Mouse (Mus musculus) heart, embryonic 11.5 days (tissue): ENCODE results near the gene Armh4. TPM values are rescaled to one million over a fixed set of nuclear protein-coding genes. Genes with fewer than 3 reads are reported as not detected.
"Not testable (repeated sequence)": the region's sequence is repeated elsewhere in the genome, so short reads cannot be mapped to it uniquely, and the experiment has no call there.

Experiments used
- ATAC-seq: fragments of 200-750 bp; cut with Nextera tagmentation; replicated peaks from 2 replicates; pipeline ENCODE4 v1.8.0; 2017; ENCODE audit warnings: moderate library complexity; ENCODE audit not compliant: insufficient number of reproducible peaks, low FRiP score, low TSS enrichment
- H3K27ac ChIP-seq: fragments of 300-500 bp; sonication (generic); 2 replicates; pipeline ENCODE4 v1.5.1; 2014; ENCODE audit warnings: mild to moderate bottlenecking, low read depth, low read length
- H3K27me3 ChIP-seq: fragments of 300-500 bp; sonication (generic); 2 replicates; pipeline ENCODE4 v1.6.1; 2014; ENCODE audit warnings: mild to moderate bottlenecking, low read length, mixed read lengths; ENCODE audit not compliant: control insufficient read depth, insufficient read depth
- H3K36me3 ChIP-seq: fragments of 300-500 bp; sonication (generic); 2 replicates; pipeline ENCODE4 v1.6.1; 2014; ENCODE audit warnings: mild to moderate bottlenecking, low read length, moderate library complexity, mixed read lengths; ENCODE audit not compliant: control insufficient read depth, insufficient read depth
- H3K4me1 ChIP-seq: fragments of 300-500 bp; sonication (generic); 2 replicates; pipeline ENCODE4 v1.6.1; 2014; ENCODE audit warnings: low read length; ENCODE audit not compliant: control insufficient read depth, insufficient read depth
- H3K4me2 ChIP-seq: fragments of 300-500 bp; sonication (generic); 2 replicates; pipeline ENCODE4 v1.6.1; 2014; ENCODE audit warnings: mild to moderate bottlenecking, moderate library complexity
- H3K4me3 ChIP-seq: fragments of 300-500 bp; sonication (generic); 2 replicates; pipeline ENCODE4 v1.5.1; 2014; ENCODE audit warnings: low read depth, low read length
- H3K9ac ChIP-seq: fragments of 300-500 bp; sonication (generic); 2 replicates; pipeline ENCODE4 v1.6.1; 2014; ENCODE audit warnings: mild to moderate bottlenecking, low read depth, low read length, moderate library complexity
- H3K9me3 ChIP-seq: fragments of 300-500 bp; sonication (generic); replicated peaks from 2 replicates; pipeline ENCODE4 v1.6.1; 2016; ENCODE audit warnings: low read length; ENCODE audit not compliant: control insufficient read depth
- WGBS: fragments of 180-500 bp; shearing (Covaris S2); extraction: QIAGEN DNeasy Blood & Tissue Kit; methylation state at CpG from one replicate; pipeline ENCODE4 v1.1.7; 2014; ENCODE audit not compliant: insufficient replicate concordance; 5-methylcytosine and 5-hydroxymethylcytosine counted together
- polyA plus RNA-seq: library from polyadenylated mRNA; unstranded; fragments of >200 nt; fragmentation: Nextera tagmentation; extraction: Ambion mirVana; gene quantifications from 2 replicates; pipeline ENCODE4 v1.2.1, GENCODE M21; 2014

Gene Armh4
- polyA plus RNA-seq = 96.7 and 120 TPM in 2 replicates

DNA sequence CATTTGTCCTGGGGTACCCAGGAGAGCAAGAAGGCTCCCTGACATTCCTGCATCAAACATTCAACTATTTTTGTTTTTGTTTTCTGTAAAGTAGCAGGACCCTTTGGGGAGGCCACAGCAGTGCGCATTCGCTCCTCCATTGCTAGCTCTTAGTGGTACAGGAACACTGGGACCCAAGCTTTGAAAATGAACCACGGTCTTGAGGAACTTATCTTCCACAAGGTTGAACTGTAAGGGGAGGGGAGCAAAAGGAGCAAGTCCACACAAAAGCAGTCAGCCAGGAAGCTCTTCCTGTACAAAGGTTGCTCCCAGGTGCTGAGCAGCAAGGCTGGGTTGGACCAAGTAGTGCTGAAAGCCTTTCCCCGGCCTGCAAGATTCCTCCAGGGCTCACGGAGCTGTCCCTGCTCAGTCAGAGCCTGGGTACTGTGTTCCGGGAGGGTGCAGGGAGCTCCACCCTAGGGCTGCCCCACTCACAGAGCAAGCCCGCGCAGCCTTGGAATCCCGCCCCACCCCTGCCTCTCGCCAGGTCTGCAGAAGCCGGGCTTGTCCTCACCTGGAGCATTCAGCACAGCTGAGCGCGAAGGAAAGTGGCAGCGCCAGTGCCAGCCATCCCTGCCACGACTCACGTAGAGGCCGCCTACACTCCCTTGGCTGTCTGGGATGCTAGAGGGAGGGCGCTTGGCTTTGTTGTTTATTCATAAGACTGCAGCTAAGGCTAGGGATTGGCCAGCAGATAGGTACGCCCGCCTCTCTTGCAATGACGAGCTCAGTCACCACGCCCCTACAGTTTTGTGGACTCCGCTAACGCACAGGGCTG lies at the start of gene Armh4:
Armh4 (minus strand) TSS at position 669 of the 817 bp plus-strand sequence.
- Histone ChIP-seq H3K36me3 (no peaks in the 10 kb centered on the region), H3K27ac (peak within 1 kb of the TSS; percentile 66), H3K9me3 (no peaks in the 10 kb centered on the region), H3K4me1 (0 out of 2 replicates have a peak, but pooled peaks cover 2% of the 10 kb centered on the region), H3K27me3 (no peaks in the 10 kb centered on the region), H3K4me3 (peak within 1 kb of the TSS; percentile 53), H3K9ac (peak within 1 kb of the TSS; percentile 53), H3K4me2 (peak within 1 kb of the TSS; percentile 62)
- ATAC-seq = peak; percentile 93
- WGBS = 2% methylated on average over 24 of the region's 24 CpGs

DNA sequence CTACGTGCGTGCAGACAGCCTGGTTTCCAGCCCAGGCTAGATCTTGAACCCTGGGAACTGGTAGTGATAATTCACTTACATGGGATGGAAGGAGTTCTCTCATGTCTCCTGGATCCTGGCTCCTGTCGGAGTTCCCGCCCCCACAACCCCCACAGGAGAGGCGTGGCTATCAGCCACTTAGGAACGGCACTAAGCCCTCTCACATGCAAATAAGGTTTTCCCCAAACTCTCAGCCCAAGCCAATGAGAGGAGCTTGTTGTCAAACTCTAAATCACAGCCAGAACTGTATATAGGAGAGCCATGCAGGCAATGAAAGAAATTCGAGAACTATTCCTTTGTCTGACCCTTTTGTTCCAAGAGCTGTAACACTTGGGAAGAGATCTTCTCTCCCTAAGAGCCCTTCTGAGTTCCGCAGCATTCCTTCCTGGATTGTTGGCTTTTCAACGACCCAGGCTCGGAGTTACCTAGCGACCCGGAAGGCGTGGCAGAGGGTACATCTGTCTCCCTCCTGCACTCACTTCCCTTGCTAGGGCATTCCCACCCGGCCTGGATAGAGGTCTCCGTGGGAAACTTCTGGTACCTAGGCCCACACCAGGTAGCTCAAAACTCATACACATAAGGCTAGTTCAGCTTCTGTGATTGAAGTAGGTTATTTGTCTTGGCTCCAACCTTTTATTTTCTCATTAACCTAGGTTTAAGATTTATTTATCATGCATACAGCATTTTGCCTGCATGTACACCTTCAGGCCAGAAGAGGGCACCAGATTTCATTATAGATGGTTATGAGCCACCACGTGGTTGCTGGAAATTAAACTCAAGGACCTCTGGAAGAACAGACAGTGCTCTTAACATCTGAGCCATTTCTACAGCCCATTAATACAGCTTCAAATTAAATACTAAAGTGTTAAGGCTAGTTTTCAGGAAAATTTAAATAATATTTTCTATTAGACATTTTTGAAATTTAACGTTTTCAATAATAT lies 46.3 kb upstream of the Armh4 start:
- H3K4me3 ChIP-seq = peak overlapping the region; percentile 36
- no peaks in the 10 kb centered on the region for H3K27me3 ChIP-seq
- no peaks in the 10 kb centered on the region for H3K4me1 ChIP-seq
- no peak; the same call in 1 of the 2 replicates for ATAC-seq
- no peak overlapping the region for H3K27ac ChIP-seq
- peak overlapping the region; percentile 54; the same call in 1 of the 2 replicates for H3K9ac ChIP-seq
- no peaks in the 10 kb centered on the region for H3K9me3 ChIP-seq
- peak overlapping the region; percentile 64 for H3K4me2 ChIP-seq
- no peaks in the 10 kb centered on the region for H3K36me3 ChIP-seq
- 11% methylated on average over 17 of the region's 17 CpGs for WGBS

DNA sequence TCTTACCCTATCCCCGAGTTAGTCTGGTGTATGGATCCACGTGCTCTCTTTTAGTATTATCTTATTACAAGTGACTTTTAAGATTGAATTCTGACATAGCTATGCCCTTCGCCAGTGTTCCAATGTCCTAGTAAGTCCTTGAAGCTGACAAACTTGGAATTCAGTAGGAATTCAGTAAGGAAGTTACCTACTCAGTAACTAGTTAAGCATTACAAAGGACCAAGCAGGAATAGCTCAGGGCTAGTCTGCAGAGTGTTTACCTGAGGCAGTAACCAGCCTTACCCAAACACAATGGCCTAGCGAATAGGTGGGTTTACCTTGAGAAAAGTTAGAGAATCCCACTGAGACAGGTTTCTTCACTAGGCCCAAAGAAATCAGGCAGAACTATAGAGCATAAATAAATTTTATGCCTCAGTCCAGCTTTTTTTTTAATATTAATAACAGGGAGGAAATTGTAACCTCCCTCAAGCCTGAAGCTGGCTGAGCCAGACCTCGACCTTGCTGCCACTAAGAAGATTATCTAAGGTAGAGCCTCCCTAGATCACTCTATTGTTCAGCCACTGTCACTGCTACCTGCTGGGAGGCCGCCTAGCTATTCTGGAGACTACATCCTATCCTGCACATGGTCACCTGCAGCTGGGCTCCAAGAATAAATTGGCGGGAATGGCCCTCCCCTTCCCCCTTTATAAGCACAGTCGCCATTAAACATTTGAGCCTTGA lies 36.7 kb upstream of the Armh4 start:
- H3K27ac ChIP-seq, H3K4me2 ChIP-seq: not testable (repeated sequence)
- WGBS = 71% methylated on average over 8 of the region's 8 CpGs

DNA sequence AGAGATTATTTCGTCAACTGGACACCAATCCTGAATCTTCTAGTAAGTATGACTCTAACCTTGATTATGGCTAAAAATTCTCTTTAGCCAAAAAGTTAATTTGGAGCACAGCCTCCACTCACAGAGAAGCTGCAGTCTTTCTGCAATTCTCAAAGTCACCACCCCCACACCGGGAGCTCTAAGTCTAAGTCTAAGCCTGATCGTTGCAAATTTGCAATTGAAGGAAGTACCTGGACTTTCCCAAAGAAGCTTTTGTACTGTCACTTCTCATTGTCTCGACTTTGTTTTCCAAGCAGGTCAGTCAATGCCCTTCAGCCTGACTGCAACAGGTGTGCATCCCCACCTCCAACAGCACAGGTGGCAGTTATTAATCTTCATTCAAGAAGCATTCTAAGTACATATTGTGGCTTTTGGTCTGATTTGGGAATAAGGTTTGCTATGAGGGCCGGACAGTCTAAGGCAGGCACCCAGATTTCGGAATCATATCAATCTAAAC lies 35.6 kb upstream of the Armh4 start:
- H3K9ac ChIP-seq, H3K4me1 ChIP-seq, ATAC-seq, H3K4me2 ChIP-seq, H3K4me3 ChIP-seq, H3K9me3 ChIP-seq, H3K27ac ChIP-seq, H3K27me3 ChIP-seq, H3K36me3 ChIP-seq: not testable (repeated sequence)
- 81% methylated on average over 6 of the region's 6 CpGs for WGBS

More for the DNA sequence above, 36.7 kb upstream of the Armh4 start:
- H3K9ac ChIP-seq, H3K4me1 ChIP-seq, H3K4me3 ChIP-seq, ATAC-seq, H3K27me3 ChIP-seq, H3K9me3 ChIP-seq, H3K36me3 ChIP-seq: not testable (repeated sequence)

DNA sequence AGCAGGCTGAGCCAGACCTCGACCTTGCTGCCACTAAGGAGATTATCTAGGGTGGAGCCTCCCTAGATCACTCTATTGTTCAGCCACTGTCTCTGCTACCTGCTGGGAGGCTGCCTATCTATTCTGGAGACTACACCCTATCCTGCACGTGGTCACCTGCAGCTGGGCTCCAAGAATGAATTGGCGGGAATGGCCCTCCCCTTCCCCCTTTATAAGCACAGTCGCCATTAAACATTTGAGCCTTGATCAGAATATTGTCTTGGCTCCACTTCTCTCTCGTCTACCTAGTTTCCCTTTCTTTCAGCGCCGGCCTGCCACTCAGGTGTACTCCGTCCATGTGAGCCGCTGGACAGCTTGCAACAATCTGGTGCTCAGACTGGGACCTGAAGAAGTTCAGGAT lies 29.8 kb upstream of the Armh4 start:
- not testable (repeated sequence) for H3K27ac ChIP-seq, H3K4me2 ChIP-seq, H3K27me3 ChIP-seq, H3K9me3 ChIP-seq, ATAC-seq, H3K4me1 ChIP-seq, H3K4me3 ChIP-seq, H3K9ac ChIP-seq, H3K36me3 ChIP-seq
- WGBS = 79% methylated on average over 9 of the region's 9 CpGs

DNA sequence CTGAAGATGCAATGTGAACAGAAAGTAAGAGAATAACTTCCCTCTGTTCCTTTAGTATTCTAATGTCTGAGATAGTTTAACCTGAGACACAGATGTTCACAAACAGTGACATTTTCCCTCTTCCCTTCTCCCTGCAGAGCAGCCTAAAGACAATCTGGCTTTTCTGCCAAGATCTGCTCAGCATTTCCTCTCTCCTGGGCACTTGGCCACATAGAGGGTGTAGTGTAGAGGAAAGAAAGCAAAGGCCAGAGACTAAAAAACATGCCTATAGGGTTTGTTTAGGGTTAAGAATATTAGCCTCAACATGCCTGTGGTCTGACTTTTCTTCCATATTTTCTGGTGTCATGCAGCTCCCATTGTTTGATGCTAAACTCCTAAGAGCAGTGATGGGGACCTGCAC lies 21.9 kb upstream of the Armh4 start:
- H3K36me3 ChIP-seq, H3K27me3 ChIP-seq, H3K4me3 ChIP-seq, H3K9me3 ChIP-seq, ATAC-seq, H3K27ac ChIP-seq, H3K9ac ChIP-seq, H3K4me2 ChIP-seq, H3K4me1 ChIP-seq: not testable (repeated sequence)

DNA sequence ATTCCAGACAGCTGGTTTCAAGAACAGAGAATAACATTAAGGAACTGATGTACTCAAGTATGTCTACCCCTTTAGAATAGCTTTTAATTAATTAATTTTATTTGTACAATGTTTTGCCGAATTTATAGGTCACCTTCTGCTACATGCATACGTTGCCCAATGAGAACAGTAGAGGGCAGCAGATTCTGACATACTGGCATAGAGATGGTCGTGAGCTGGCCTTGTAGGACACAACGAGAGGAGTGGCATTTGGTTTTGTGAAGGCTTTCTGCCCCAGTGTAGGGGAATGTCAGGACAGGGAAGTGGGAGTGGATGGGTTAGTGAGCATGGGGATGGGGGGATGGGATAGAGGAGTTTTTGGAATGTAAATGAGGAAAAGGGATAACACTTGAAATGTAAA lies 18.3 kb upstream of the Armh4 start:
- Histone ChIP-seq H3K4me3 (no peak overlapping the region), H3K4me1 (no peaks in the 10 kb centered on the region), H3K27me3 (no peaks in the 10 kb centered on the region), H3K9me3 (no peaks in the 10 kb centered on the region), H3K27ac (no peak overlapping the region), H3K9ac (no peak overlapping the region), H3K36me3 (no peaks in the 10 kb centered on the region), H3K4me2 (no peak overlapping the region)
- ATAC-seq = peak; percentile 57; the same call in 1 of the 2 replicates
- WGBS = 16% methylated on average over 4 of the region's 4 CpGs

DNA sequence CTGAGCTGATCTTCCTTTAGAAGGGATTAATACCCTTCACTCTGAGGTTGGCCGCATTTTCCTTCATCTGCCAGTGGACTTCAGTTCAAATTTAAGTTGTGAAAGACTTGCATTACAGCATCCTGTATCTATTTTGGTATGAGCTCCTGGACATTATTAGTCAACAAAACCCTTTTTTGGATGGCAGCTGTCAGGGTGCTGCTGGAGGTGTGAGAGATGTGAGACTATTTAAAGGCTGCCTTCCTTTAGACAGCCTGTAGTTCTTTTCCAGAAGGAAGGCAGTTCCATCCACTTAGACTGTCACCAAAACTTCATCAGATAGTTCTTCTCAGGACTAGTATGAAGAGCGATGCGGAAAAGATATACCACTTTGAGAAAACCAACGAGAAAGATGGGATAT lies 10.8 kb upstream of the Armh4 start:
- WGBS = 43% methylated on average over 4 of the region's 4 CpGs
- ATAC-seq = no peak
- H3K27me3 ChIP-seq = no peaks in the 10 kb centered on the region
- no peaks in the 10 kb centered on the region for H3K36me3 ChIP-seq
- no peaks in the 10 kb centered on the region for H3K9me3 ChIP-seq
- peak overlapping the region; percentile 24 for H3K4me2 ChIP-seq
- no peaks in the 10 kb centered on the region for H3K4me1 ChIP-seq
- H3K9ac ChIP-seq = no peak overlapping the region
- H3K4me3 ChIP-seq = peak overlapping the region; percentile 14; the same call in 1 of the 2 replicates
- peak overlapping the region; percentile 68 for H3K27ac ChIP-seq
